Mouse (Mus musculus): ENCODE measurements around the gene Chchd1.

Gene Chchd1

GRCm38 (mm10) chr14:20702741-20703381 is at the start of gene Chchd1:
Gene Chchd1 (plus strand): TSS chr14:20703006.
- DNase-seq = peak; percentile 96 to 97

- no peak for DNase-seq
Observed at GRCm38 (mm10) chr14:20654690-20655421, 48.0 kb upstream of the Chchd1 start.

- DNase-seq = no peak
Observed at GRCm38 (mm10) chr14:20655731-20656130, 47.1 kb upstream of the Chchd1 start.

- no peak for DNase-seq
Observed at GRCm38 (mm10) chr14:20656361-20656760, 46.4 kb upstream of the Chchd1 start, which contains the start of gene Myoz1. Gene Myoz1 (minus strand): TSS chr14:20656540.

DNA sequence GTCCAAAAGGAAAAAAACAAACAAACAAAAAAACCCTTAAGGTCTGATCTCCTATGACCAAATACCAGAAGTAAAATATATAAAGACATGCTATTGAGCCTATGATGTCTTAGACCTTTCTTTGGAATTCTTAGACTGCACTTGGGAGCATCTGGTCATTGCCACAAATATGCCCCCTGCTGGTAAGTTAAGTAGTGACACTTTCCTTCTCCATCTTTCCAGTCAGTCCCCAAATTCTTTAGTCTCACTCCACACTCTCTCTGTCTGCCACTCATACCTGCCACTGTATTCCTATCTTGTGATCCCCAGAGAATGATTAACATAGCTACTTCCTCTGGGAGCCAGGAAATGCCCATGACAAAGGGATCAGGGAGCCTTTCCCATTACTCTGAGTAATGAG is 44.5 kb upstream of the Chchd1 start:
- DNase-seq = peak; percentile 57 to 78

- DNase-seq = no peak
Observed at GRCm38 (mm10) chr14:20658902-20659301, 43.9 kb upstream of the Chchd1 start.

- DNase-seq = no peak
Observed at GRCm38 (mm10) chr14:20659687-20660086, 43.1 kb upstream of the Chchd1 start.

GRCm38 (mm10) chr14:20660827-20661660 is 41.8 kb upstream of the Chchd1 start:
- DNase-seq = peak; percentile 98 to 99

DNA sequence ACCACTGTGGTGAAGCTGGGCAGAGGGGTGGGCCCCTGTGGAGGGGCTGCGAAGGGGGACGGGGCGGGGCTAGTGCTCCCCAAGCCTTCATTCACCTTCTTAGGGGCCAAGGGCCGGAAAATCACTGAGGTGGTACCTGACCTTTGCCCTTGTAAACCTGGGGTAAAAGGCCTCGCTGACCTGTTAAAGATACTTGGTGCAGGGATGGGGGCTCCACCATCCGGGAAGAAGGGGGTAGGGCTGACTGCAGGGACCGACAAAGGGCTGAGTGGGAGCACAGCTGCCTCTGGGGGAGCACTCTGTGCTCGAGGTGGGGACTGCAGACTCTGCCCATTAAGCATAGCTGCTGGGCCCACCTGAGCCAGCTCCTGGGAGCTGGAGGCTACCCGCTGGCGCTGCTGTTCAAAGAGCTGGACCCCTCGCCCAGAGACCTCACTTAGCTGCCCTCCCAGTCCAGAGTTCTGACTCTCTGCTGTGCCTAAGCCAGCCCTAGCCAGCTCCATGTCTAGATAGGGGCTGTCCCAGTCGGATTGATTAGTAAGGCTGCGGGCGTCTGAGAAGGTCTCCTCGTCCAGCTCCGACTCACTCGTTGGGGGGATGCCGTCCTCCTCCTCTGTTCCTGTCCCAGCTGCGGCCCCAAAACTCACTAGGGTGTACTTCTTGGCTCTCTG is 41.0 kb upstream of the Chchd1 start:
- DNase-seq = peak in 1 of 2 experiments; percentile 36

DNA sequence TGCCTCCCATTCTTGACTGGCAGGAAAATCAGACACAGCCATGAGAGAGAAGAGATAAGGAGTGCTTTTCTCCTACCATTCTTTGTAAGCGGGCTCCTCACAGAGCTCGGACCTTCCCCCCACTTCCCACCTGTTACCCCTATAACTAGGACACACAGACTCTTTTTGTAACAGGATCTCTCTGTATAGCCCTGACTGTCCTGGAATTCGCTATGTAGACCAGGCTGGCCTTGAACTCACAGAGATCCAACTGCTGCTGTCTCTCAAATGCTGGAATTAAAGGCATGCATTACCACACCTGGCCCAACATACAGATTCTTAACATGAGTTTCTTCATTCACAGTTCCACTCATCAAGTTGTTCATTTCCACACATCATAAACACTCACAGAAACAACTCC is 40.1 kb upstream of the Chchd1 start:
- DNase-seq = no peak

DNA sequence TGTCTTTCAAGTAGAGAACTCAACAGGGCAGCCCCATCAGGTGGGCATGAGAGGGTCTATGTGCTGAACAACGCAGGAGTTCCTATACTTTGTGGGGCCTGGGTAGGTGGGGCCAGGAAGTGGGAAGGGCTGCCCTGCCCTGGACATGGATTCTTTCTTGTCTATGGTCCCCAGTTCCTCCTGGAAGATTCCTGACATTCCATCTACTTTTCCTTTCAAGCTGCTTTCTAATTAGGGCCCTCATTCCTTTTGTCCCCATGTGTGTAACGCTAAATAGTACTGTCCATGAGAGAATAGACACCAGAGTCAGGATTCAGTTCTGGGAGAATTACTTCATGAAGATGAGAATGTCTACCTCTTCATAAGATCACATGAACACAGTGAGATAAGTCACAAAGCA is 39.2 kb upstream of the Chchd1 start:
- no peak for DNase-seq

GRCm38 (mm10) chr14:20664436-20664835 is 38.4 kb upstream of the Chchd1 start:
- no peak for DNase-seq

- DNase-seq = no peak
Observed at GRCm38 (mm10) chr14:20667469-20667868, 35.3 kb upstream of the Chchd1 start.

DNA sequence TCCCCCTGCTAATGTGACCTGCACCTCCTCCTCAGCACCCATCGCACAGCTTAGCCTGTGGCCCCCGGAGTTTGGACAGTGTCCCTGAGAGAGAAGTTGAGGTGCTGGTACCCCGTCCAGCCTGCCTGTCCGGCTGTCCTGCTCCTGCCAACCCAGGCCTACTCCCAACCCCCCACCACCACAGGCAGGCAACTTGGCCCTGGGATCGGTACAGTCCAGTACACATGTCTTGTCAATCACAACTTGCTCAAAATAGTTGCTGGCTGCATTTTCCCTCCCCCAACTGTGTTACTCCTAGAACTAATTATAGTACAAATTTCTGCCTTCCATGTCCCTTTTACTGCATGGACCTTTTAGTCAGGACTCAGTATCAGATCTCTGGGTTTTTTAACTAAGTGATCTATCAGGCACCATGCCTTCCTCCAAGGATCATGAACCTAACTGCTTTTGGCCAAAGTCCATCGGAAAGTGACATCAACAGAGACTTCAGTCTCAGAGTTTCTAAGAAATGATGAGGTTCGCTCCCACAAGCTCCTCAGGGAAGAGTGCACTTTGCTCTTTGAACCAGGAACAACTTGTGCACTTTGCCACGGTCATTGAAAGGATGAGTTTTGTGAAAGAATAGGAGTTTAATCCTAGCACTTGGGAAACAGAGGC is 34.5 kb upstream of the Chchd1 start, which contains the start of gene Synpo2l:
Gene Synpo2l, minus strand, starts transcription at position 201 of the 657 bp plus-strand sequence.
- DNase-seq = no peak

DNA sequence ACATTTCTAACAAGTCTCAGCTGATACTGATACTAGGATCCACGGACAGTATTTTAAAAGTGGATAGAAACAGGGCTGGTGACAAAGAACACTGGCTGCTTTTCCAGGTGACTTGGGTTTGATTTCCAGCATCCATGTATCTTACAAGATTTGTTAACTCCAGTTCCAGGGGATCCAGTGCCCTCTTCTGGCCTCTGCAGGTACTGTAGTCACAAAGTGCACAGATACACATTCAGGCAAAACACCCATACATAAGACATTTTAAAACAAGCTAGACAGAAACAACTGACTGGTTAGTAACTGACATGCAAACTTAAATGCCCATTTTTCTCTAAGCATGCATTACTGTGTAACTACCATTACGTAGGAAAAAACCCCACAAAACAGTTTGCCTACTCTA is 29.8 kb upstream of the Chchd1 start:
- peak; percentile 53 to 72 for DNase-seq

DNA sequence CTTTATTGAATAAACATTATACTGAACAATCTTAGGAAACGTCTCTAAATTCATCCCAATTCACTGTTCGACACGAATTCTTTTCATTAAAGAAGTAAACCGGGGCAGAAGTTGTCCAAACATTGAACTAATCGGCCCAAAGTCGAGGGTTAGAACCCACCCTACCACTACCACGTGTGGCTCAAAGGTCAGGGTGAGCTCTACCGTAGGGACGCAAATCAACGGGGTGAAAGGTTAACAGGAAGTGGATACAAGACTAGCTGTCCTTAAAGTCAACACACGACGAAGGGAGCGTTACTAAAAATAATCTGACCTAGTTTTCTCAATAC is 29.1 kb upstream of the Chchd1 start:
- peak in 1 of 2 experiments; percentile 59 for DNase-seq

DNA sequence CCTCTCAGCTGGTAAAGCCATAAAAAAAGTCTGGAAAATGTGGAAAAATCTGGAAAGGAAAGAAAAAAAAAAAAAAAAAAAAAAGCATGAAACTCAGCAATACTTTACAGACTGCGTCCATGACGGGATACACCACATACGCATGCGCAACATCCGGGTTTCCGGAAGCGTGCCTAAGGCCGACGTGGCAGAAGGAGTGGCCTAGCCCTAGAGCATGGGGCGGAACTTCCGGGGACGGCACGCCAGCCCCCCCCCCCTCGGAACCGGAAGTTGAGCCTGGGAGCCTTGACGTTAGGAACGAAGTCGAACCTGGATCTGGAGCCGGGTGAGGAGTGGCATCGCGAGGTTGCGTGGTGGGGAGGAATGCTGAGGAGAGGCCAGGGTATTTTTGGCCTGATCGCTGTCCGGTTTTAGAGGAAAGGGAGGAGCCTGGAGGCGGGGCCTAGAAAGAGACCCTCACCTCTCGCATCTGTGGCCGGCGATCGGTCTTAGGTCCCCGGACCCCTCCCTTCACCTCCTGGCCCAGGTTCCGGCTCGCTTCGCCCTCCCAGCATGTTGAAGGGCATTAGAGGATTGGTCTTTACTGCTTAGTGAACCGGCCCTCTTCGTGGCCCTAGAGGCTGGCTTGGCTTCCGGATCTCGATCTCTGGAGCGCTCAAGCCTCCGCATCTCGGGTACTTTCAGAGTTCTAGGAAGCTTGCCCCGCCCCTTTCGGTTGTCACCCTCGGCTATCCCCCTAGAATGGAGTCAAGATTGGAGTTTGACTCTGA is 28.6 kb upstream of the Chchd1 start, which contains the start of gene Sec24c:
Gene Sec24c, plus strand, starts transcription at position 245 of the 770 bp plus-strand sequence.
- DNase-seq = peak; percentile 100

DNA sequence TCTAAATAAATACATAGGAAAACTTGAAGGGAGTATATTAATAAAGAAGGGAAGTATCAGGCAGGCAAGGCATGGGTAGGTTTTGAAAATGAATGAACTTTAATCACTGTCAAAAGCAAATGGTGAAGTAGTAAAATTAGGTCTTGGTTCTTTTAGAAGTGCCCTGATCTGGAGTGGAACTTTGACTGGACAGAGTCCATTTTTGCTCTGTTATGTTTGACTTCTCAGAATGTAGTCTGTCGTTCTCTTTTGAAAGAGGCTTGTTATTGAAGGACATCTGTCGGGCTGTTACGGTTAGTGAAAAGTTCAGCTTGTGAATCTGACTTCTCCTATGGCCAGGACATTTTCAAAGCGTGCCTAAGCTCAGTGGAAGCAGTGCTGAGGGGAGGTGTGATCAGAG is 24.9 kb upstream of the Chchd1 start:
- no peak for DNase-seq

DNA sequence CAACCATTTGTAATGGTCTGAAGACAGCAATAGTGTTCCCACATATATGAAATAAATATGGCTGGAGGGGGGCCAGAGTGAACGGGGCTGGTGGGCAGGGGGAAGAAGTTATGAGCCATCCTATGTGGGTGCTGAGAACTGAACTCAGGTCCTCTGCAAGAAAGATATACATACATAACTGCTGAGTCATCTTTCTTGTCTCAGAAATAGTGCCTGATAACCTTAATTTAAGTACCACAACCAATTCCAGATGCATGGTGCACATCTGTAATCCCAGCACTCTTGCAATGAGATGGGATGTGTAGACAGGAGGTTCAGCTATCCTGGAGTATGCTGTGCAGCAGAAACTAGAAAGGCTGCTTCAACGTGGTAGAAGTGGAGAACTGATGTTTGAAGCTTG is 21.1 kb upstream of the Chchd1 start:
- no peak for DNase-seq

- DNase-seq = no peak
Observed at GRCm38 (mm10) chr14:20682498-20682897, 20.3 kb upstream of the Chchd1 start.

GRCm38 (mm10) chr14:20686576-20686975 is 16.2 kb upstream of the Chchd1 start:
- DNase-seq = no peak
